In genomic region chr10:79873313-79873712, GRCm38 (mm10) we compare ENCODE assay signal across 10 mouse cellular contexts. TPM values are rescaled to one million over a fixed set of nuclear protein-coding genes. Genes with fewer than 3 reads are reported as not detected.
DNase-seq lines count a peak whose midpoint lies in the region; ATAC-seq and TF ChIP-seq lines count a peak whose summit lies in the region.
"Had no signal": no experiment of that assay in that cellular context is flagged by ENCODE, and none has a peak within 500 bp of the region (broad histone marks: within the 10 kb centered on the region; RNA-seq: fewer than 3 reads in every experiment).

No protein-coding gene starts in this region.

- H3K9me3 ChIP-seq in heart, embryonic 10.5 days: no peaks in the 10 kb centered on the region
- H3K9me3 ChIP-seq in forebrain, embryonic 15.5 days: no peaks in the 10 kb centered on the region
- no peaks in the 10 kb centered on the region for H3K9me3 ChIP-seq in limb, embryonic 15.5 days

- no peak for DNase-seq in heart, embryonic 10.5 days (ENCODE audit: low spot score)
- DNase-seq in heart, adult 2 months: no peak
- peak; percentile 16 for DNase-seq in CD4-positive helper T cell, adult 2 months (ENCODE audit: low read depth, low spot score)
- DNase-seq in thymus, adult 2 months: no peak
- DNase-seq in gastrocnemius, postnatal 10 days: no peak
- no peak for DNase-seq in kidney, postnatal 14 days
- DNase-seq: lung, postnatal 10 days had no signal

- TF ChIP-seq CTCF in heart, adult 2 months (IDR thresholded peaks at IDR 0.05): no peak
- TF ChIP-seq CTCF in thymus, adult 2 months (IDR thresholded peaks at IDR 0.05; ENCODE audit: borderline replicate concordance, control insufficient read depth, extremely low read depth, insufficient read depth, low read length, poor library complexity): no peak

- 15% methylated on average over 6 of the region's 6 CpGs for WGBS in heart, embryonic 10.5 days
- 21% methylated on average over 6 of the region's 6 CpGs for WGBS in heart, adult 2 months
- 0% methylated on average over 6 of the region's 6 CpGs for WGBS in forebrain, embryonic 15.5 days
- 5% methylated on average over 6 of the region's 6 CpGs for WGBS in limb, embryonic 15.5 days
- 10% methylated on average over 6 of the region's 6 CpGs for WGBS in thymus, adult 2 months

- H3K4me2 ChIP-seq in forebrain, embryonic 15.5 days (replicated peaks): peak overlapping the region; percentile 69
- peak overlapping the region; percentile 89 for H3K4me2 ChIP-seq in limb, embryonic 15.5 days

- peak; percentile 23 for ATAC-seq in forebrain, embryonic 15.5 days (replicated peaks)
- ATAC-seq in limb, embryonic 15.5 days (ENCODE audit: insufficient number of reproducible peaks, low FRiP score, low TSS enrichment, low read depth): no peak

- intact Hi-C loops in heart, adult 2 months (cut with DNase I): no loop called here

- no peak for TF ChIP-seq EP300 in heart, adult 2 months (IDR thresholded peaks at IDR 0.05; ENCODE audit: insufficient read depth, low read depth, low read length)

- H3K9ac ChIP-seq in heart, adult 2 months (ENCODE audit: low read depth, low read length): no peak overlapping the region
- H3K9ac ChIP-seq in forebrain, embryonic 15.5 days (replicated peaks): peak overlapping the region; percentile 96
- H3K9ac ChIP-seq in limb, embryonic 15.5 days: no peak overlapping the region

- H3K4me1 ChIP-seq in heart, embryonic 10.5 days: peaks cover 34% of the 10 kb centered on the region
- H3K4me1 ChIP-seq in heart, adult 2 months (ENCODE audit: control insufficient read depth, insufficient read depth, low read length): peaks cover 7% of the 10 kb centered on the region
- peaks cover 57% of the 10 kb centered on the region for H3K4me1 ChIP-seq in forebrain, embryonic 15.5 days
- peaks cover 32% of the 10 kb centered on the region for H3K4me1 ChIP-seq in limb, embryonic 15.5 days
- peaks cover 28% of the 10 kb centered on the region for H3K4me1 ChIP-seq in thymus, adult 2 months (replicated peaks; ENCODE audit: control insufficient read depth, insufficient read depth, low read length)

- no peak for TF ChIP-seq POLR2A in heart, adult 2 months (IDR thresholded peaks at IDR 0.05; ENCODE audit: insufficient read depth, low read depth, low read length)
- no peak for TF ChIP-seq POLR2A in thymus, adult 2 months (IDR thresholded peaks at IDR 0.05; ENCODE audit: control insufficient read depth, extremely low read depth, insufficient read depth, low read length, poor library complexity)

- peaks cover 12% of the 10 kb centered on the region for H3K36me3 ChIP-seq in heart, embryonic 10.5 days
- H3K36me3 ChIP-seq in heart, adult 2 months (ENCODE audit: control insufficient read depth, insufficient read depth, low read length): no peaks in the 10 kb centered on the region
- peaks cover 24% of the 10 kb centered on the region; the same call in 1 of the 2 replicates for H3K36me3 ChIP-seq in forebrain, embryonic 15.5 days
- 0 out of 2 replicates have a peak, but pooled peaks cover 5% of the 10 kb centered on the region for H3K36me3 ChIP-seq in limb, embryonic 15.5 days
- no peaks in the 10 kb centered on the region for H3K36me3 ChIP-seq in thymus, adult 2 months (ENCODE audit: control insufficient read depth, insufficient read depth, low read length)

- H3K27ac ChIP-seq in heart, embryonic 10.5 days: 0 out of 2 replicates have a peak overlapping the region, but pooled peaks have one; percentile 88
- H3K27ac ChIP-seq in heart, adult 2 months: no peak overlapping the region
- peak overlapping the region; percentile 97 for H3K27ac ChIP-seq in forebrain, embryonic 15.5 days (replicated peaks)
- H3K27ac ChIP-seq in limb, embryonic 15.5 days: peak overlapping the region; percentile 80; the same call in 1 of the 2 replicates
- no peak overlapping the region for H3K27ac ChIP-seq in thymus, adult 2 months (ENCODE audit: control insufficient read depth, insufficient read depth, low read length)

- H3K4me3 ChIP-seq in heart, embryonic 10.5 days: peak overlapping the region; percentile 71
- no peak overlapping the region for H3K4me3 ChIP-seq in heart, adult 2 months
- H3K4me3 ChIP-seq in forebrain, embryonic 15.5 days: peak overlapping the region; percentile 87
- H3K4me3 ChIP-seq in limb, embryonic 15.5 days: peak overlapping the region; percentile 71
- H3K4me3 ChIP-seq in thymus, adult 2 months (ENCODE audit: control insufficient read depth, insufficient read depth, low read length): no peak overlapping the region

- no peaks in the 10 kb centered on the region for H3K79me2 ChIP-seq in heart, adult 2 months (replicated peaks; ENCODE audit: control insufficient read depth, insufficient read depth, low read length)

- peaks cover 12% of the 10 kb centered on the region for H3K27me3 ChIP-seq in heart, embryonic 10.5 days (ENCODE audit: insufficient read depth, poor library complexity, severe bottlenecking)
- peaks cover 4% of the 10 kb centered on the region; the same call in 1 of the 2 replicates for H3K27me3 ChIP-seq in heart, adult 2 months (ENCODE audit: control insufficient read depth, insufficient read depth, low read length)
- no peaks in the 10 kb centered on the region for H3K27me3 ChIP-seq in forebrain, embryonic 15.5 days
- no peaks in the 10 kb centered on the region for H3K27me3 ChIP-seq in limb, embryonic 15.5 days
- peaks cover 8% of the 10 kb centered on the region; the same call in 1 of the 2 replicates for H3K27me3 ChIP-seq in thymus, adult 2 months (ENCODE audit: control insufficient read depth, insufficient read depth, low read length)

RNA-seq across cellular contexts. Expression of gene Prtn3, which starts 1.0 kb away (rescaled TPM):
- 2.4 and 7.8 TPM in 2 replicates for polyA plus RNA-seq in heart, embryonic 10.5 days (2016; fragmentation: Nextera tagmentation; extraction: Ambion mirVana)
- 1 to 10 TPM in 1 of 2 experiments, under 1 TPM in 1; 0.55 to 1.2 TPM for total RNA-seq in heart, adult 2 months (2021)
- 0.84 TPM in 1 of 2 replicates, not detected in the other for polyA plus RNA-seq in heart, adult 2 months (2012; rRNA removed)
- 13.5 and 15.0 TPM in 2 replicates for polyA plus RNA-seq in forebrain, embryonic 15.5 days (2015; fragmentation: Nextera tagmentation; extraction: Ambion mirVana)
- polyA plus RNA-seq in limb, embryonic 15.5 days (2015; fragmentation: Nextera tagmentation; extraction: Ambion mirVana): 3.7 and 5.1 TPM in 2 replicates
- polyA plus RNA-seq in thymus, adult 2 months (2012; rRNA removed): 5.3 and 9.2 TPM in 2 replicates
- total RNA-seq in gastrocnemius, postnatal 10 days (2021): 1 to 10 TPM in 1 of 2 experiments, not detected in 1; 2.1 TPM

RNA-seq across cellular contexts. Expression of gene Plppr3, which starts 1.1 kb away (rescaled TPM):
- polyA plus RNA-seq in heart, embryonic 10.5 days (2016; fragmentation: Nextera tagmentation; extraction: Ambion mirVana): 16.2 and 36.9 TPM in 2 replicates
- total RNA-seq in heart, adult 2 months (2021): under 1 TPM; 0.20 to 0.31 TPM
- polyA plus RNA-seq in heart, adult 2 months (2012; rRNA removed): 0.50 and 0.80 TPM in 2 replicates
- 405 and 410 TPM in 2 replicates for polyA plus RNA-seq in forebrain, embryonic 15.5 days (2015; fragmentation: Nextera tagmentation; extraction: Ambion mirVana)
- 53.0 and 60.1 TPM in 2 replicates for polyA plus RNA-seq in limb, embryonic 15.5 days (2015; fragmentation: Nextera tagmentation; extraction: Ambion mirVana)
- 1.1 and 1.9 TPM in 2 replicates for polyA plus RNA-seq in thymus, adult 2 months (2012; rRNA removed)
- total RNA-seq in gastrocnemius, postnatal 10 days (2021): 1 to 10 TPM in 1 of 2 experiments, under 1 TPM in 1; 0.49 to 1.6 TPM

RNA-seq across cellular contexts. Expression of gene Elane, which starts 12.7 kb away (rescaled TPM):
- 0.14 and 0.15 TPM in 2 replicates for polyA plus RNA-seq in heart, embryonic 10.5 days (2016; fragmentation: Nextera tagmentation; extraction: Ambion mirVana)
- total RNA-seq in heart, adult 2 months (2021): not detected
- 0.23 TPM in 1 of 2 replicates, not detected in the other for polyA plus RNA-seq in heart, adult 2 months (2012; rRNA removed)
- 0.19 TPM in 1 of 2 replicates, not detected in the other for polyA plus RNA-seq in forebrain, embryonic 15.5 days (2015; fragmentation: Nextera tagmentation; extraction: Ambion mirVana)
- polyA plus RNA-seq in limb, embryonic 15.5 days (2015; fragmentation: Nextera tagmentation; extraction: Ambion mirVana): 0.36 and 0.40 TPM in 2 replicates
- polyA plus RNA-seq in thymus, adult 2 months (2012; rRNA removed): 3.7 and 8.9 TPM in 2 replicates
- total RNA-seq in gastrocnemius, postnatal 10 days (2021): 1 to 10 TPM in 1 of 2 experiments, not detected in 1; 1.9 TPM
- polyA plus RNA-seq: heart, postnatal 0 days had no signal

RNA-seq across cellular contexts. Expression of gene Cfd, which starts 17.3 kb away (rescaled TPM):
- not detected in 2 replicates for polyA plus RNA-seq in heart, embryonic 10.5 days (2016; fragmentation: Nextera tagmentation; extraction: Ambion mirVana)
- 10 to 100 TPM; 22.9 to 98.7 TPM for total RNA-seq in heart, adult 2 months (2021)
- polyA plus RNA-seq in heart, adult 2 months (2012; rRNA removed): 85.9 and 490 TPM in 2 replicates
- not detected in 2 replicates for polyA plus RNA-seq in forebrain, embryonic 15.5 days (2015; fragmentation: Nextera tagmentation; extraction: Ambion mirVana)
- polyA plus RNA-seq in limb, embryonic 15.5 days (2015; fragmentation: Nextera tagmentation; extraction: Ambion mirVana): 0.27 TPM in 1 of 2 replicates, not detected in the other
- 1,248 and 1,398 TPM in 2 replicates for polyA plus RNA-seq in thymus, adult 2 months (2012; rRNA removed)
- 10 to 100 TPM; 21.5 to 22.8 TPM for total RNA-seq in gastrocnemius, postnatal 10 days (2021)
- polyA plus RNA-seq: heart, postnatal 0 days had no signal

RNA-seq across cellular contexts. Expression of gene Ptbp1, which starts 19.1 kb away (rescaled TPM):
- 174 and 264 TPM in 2 replicates for polyA plus RNA-seq in heart, embryonic 10.5 days (2016; fragmentation: Nextera tagmentation; extraction: Ambion mirVana)
- 10 to 100 TPM; 43.9 to 51.8 TPM for total RNA-seq in heart, adult 2 months (2021)
- polyA plus RNA-seq in heart, adult 2 months (2012; rRNA removed): 47.5 and 52.6 TPM in 2 replicates
- polyA plus RNA-seq in forebrain, embryonic 15.5 days (2015; fragmentation: Nextera tagmentation; extraction: Ambion mirVana): 108 and 120 TPM in 2 replicates
- 301 and 303 TPM in 2 replicates for polyA plus RNA-seq in limb, embryonic 15.5 days (2015; fragmentation: Nextera tagmentation; extraction: Ambion mirVana)
- polyA plus RNA-seq in thymus, adult 2 months (2012; rRNA removed): 583 and 703 TPM in 2 replicates
- 100 to 1,000 TPM in 1 of 2 experiments, 10 to 100 TPM in 1; 75.2 to 110 TPM for total RNA-seq in gastrocnemius, postnatal 10 days (2021)

Comparison
In these comparisons a context has a peak if more than half of its experiments do, and no peak if none do; other contexts are left out.
1. H3K27ac ChIP-seq: peak in heart, embryonic 10.5 days (single experiment), forebrain, embryonic 15.5 days (single experiment) and limb, embryonic 15.5 days (single experiment); none in heart, adult 2 months (single experiment) and thymus, adult 2 months (single experiment).
2. H3K4me3 ChIP-seq: peak in heart, embryonic 10.5 days (single experiment), forebrain, embryonic 15.5 days (single experiment) and limb, embryonic 15.5 days (single experiment); none in heart, adult 2 months (single experiment) and thymus, adult 2 months (single experiment).